Mouse (Mus musculus): ENCODE measurements at regions not wholly inside any gene's neighbourhood (a gene's known extent, or its start where the extent isn't known, plus 50 kb on each side); places are given as distances from the start of the nearest gene placed in this dataset.

DNA sequence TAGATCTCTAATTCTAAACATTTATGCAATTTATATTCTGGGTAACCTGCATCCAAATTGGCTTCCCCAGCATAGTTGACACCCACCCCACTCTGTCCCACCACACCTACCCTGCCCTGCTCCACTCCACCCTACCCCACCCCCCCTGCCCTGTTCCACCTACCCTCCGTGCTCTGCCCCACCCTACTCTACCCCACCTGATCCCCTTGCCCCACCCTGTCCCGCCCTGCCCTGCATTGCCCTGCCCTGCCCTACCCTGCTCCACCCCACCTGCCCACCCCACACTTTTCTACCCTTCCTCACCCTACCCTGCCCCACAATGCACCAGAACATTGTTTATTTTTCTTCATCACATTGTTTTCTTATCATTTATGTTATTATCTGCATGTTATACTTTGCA, 185.6 kb upstream of the Fam3c start:
- TF ChIP-seq CTCF (IDR thresholded peaks at IDR 0.05; ENCODE audit: low read depth, low read length) (no peak), POLR2A (IDR thresholded peaks at IDR 0.05; ENCODE audit: borderline replicate concordance, low read depth, low read length) (no peak)
